Mouse (Mus musculus) central nervous system, embryonic 14 days (tissue): ENCODE data around the gene Nudt10. TPM values are rescaled to one million over a fixed set of nuclear protein-coding genes. Genes with fewer than 3 reads are reported as not detected.

Experiments used
- polyA plus RNA-seq: library from polyadenylated mRNA; depleted of rRNA; stranded (reverse); fragments of >200 nt; gene quantifications from 2 replicates; pipeline ENCODE4 v1.2.3, GENCODE M21; 2012; rRNA removed

Nudt10 gene
- polyA plus RNA-seq, result 28.8 and 32.4 TPM in 2 replicates

GRCm38 (mm10) chrX:6172823-6173640 is at the start of gene Nudt10:
Nudt10 (minus strand) TSS chrX:6173015.

Other genes starting within 250 kb of the Nudt10 start
- gene Nudt11, start 125.6 kb downstream of the Nudt10 start, polyA plus RNA-seq, result 25.4 and 31.7 TPM in 2 replicates
- 0.36 and 0.38 TPM in 2 replicates for gene AU022751, start 89.6 kb downstream of the Nudt10 start, polyA plus RNA-seq
- 0.14 and 0.25 TPM in 2 replicates for gene Bmp15, start 147.7 kb upstream of the Nudt10 start, polyA plus RNA-seq
- 2.8 and 4.1 TPM in 2 replicates for gene Shroom4, start 226.8 kb upstream of the Nudt10 start, polyA plus RNA-seq